Mouse (Mus musculus) lung, postnatal 0 days (tissue): ENCODE results near the gene Btrc. TPM values are rescaled to one million over a fixed set of nuclear protein-coding genes. Genes with fewer than 3 reads are reported as not detected.
"Not testable (repeated sequence)": the region's sequence is repeated elsewhere in the genome, so short reads cannot be mapped to it uniquely, and the experiment has no call there.

Experiments used
- ATAC-seq: fragments of 200-750 bp; cut with Nextera tagmentation; 2 replicates; pipeline ENCODE4 v1.8.0; 2017; ENCODE audit warnings: moderate library complexity
- DNase-seq: peaks from one replicate; pipeline ENCODE4 v3.0.0-alpha.2; 2016; ENCODE audit warnings: low spot score
- H3K27ac ChIP-seq: fragments of 300-500 bp; sonication (generic); 2 replicates; pipeline ENCODE4 v1.5.1; 2014; ENCODE audit warnings: antibody characterized with exemption, mild to moderate bottlenecking, low read length, mixed read lengths
- H3K27me3 ChIP-seq: fragments of 300-500 bp; sonication (generic); replicated peaks from 2 replicates; pipeline ENCODE4 v1.6.1; 2014; ENCODE audit warnings: low read length, mixed read lengths; ENCODE audit not compliant: insufficient read depth
- H3K36me3 ChIP-seq: fragments of 300-500 bp; sonication (generic); 2 replicates; pipeline ENCODE4 v1.6.1; 2014; ENCODE audit warnings: low read length, mixed read lengths; ENCODE audit not compliant: insufficient read depth
- H3K4me1 ChIP-seq: fragments of 300-500 bp; sonication (generic); 2 replicates; pipeline ENCODE4 v1.6.1; 2014; ENCODE audit warnings: antibody characterized with exemption, low read depth, low read length, mixed read lengths; ENCODE audit not compliant: insufficient read depth
- H3K4me2 ChIP-seq: fragments of 300-500 bp; sonication (generic); replicated peaks from 2 replicates; pipeline ENCODE4 v1.6.1; 2014; ENCODE audit warnings: low read depth, mild to moderate bottlenecking, low read length, moderate library complexity, mixed read lengths
- H3K4me3 ChIP-seq: fragments of 300-500 bp; sonication (generic); 2 replicates; pipeline ENCODE4 v1.5.1; 2014; ENCODE audit warnings: low read depth, low read length
- H3K9ac ChIP-seq: fragments of 300-500 bp; sonication (generic); replicated peaks from 2 replicates; pipeline ENCODE4 v1.6.1; 2014; ENCODE audit warnings: low read depth, mild to moderate bottlenecking
- H3K9me3 ChIP-seq: fragments of 300-500 bp; sonication (generic); 2 replicates; pipeline ENCODE4 v1.6.1; 2016; ENCODE audit warnings: low read length, mixed read lengths
- CTCF ChIP-seq: IDR thresholded peaks from 2 replicates; pipeline ENCODE4 v1.5.1; 2016; ENCODE audit warnings: antibody characterized with exemption, mild to moderate bottlenecking
- EP300 ChIP-seq: IDR thresholded peaks from 2 replicates; pipeline ENCODE4 v1.6.1; 2016; ENCODE audit warnings: antibody characterized with exemption, mild to moderate bottlenecking, control low read depth
- WGBS: fragments of 180-500 bp; shearing (Covaris S2); extraction: QIAGEN DNeasy Blood & Tissue Kit; methylation state at CpG from one replicate; pipeline ENCODE4 v1.1.7; 2014; 5-methylcytosine and 5-hydroxymethylcytosine counted together
- polyA plus RNA-seq: library from polyadenylated mRNA; unstranded; fragments of >200 nt; fragmentation: Nextera tagmentation; extraction: Ambion mirVana; gene quantifications from 2 replicates; pipeline ENCODE4 v1.2.1, GENCODE M21; 2015

Btrc gene
- polyA plus RNA-seq, 1 experiment from 2014 or later = 20.7 TPM

DNA sequence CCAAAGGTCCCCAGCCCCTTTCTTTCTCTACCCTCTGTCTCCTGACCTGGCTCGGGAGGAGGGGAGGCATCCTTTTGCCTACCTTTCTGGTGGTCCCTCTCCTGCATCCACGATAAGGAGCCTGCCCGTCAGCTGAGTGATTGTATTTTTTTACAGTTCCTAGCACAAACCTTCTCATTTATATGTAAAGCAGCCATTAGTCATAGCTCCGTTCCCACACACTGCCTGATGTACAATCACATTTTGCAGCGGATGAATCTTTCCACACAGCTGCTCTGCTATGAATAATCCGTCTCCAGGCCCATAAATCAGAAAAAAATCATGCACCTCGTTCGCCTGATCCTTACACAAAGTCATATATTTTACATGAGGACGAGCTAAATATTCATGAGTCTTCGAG lies 25.4 kb upstream of the Btrc start:
- ATAC-seq (no peak), DNase-seq (no peak)
- H3K9ac ChIP-seq = no peak overlapping the region
- no peaks in the 10 kb centered on the region for H3K27me3 ChIP-seq
- no peak overlapping the region for H3K27ac ChIP-seq
- H3K4me3 ChIP-seq = no peak overlapping the region
- H3K9me3 ChIP-seq = no peaks in the 10 kb centered on the region
- TF ChIP-seq CTCF = no peak
- TF ChIP-seq EP300 = no peak
- no peaks in the 10 kb centered on the region for H3K4me1 ChIP-seq
- WGBS = 61% methylated on average over 10 of the region's 10 CpGs
- no peaks in the 10 kb centered on the region for H3K36me3 ChIP-seq
- H3K4me2 ChIP-seq = no peak overlapping the region

DNA sequence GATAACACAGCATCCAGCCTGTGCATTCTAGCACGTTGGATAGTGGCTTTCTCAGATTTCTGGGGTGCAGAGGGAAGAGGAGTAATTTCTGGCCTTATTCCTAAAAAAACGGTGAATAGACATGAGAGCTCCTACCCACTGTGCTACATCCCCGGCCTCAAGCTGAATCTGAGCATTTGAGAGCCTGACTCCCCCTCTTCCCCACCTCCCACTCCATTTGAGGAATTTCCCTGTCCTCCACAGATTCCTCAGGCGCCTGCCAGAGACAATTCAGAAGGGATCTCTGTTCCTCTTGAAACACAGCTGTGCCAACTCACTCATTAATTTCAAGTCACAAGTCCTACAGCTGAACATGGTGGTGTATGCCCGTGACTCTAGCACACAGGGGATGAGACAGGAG lies 19.6 kb upstream of the Btrc start:
- H3K36me3 ChIP-seq = no peaks in the 10 kb centered on the region

DNA sequence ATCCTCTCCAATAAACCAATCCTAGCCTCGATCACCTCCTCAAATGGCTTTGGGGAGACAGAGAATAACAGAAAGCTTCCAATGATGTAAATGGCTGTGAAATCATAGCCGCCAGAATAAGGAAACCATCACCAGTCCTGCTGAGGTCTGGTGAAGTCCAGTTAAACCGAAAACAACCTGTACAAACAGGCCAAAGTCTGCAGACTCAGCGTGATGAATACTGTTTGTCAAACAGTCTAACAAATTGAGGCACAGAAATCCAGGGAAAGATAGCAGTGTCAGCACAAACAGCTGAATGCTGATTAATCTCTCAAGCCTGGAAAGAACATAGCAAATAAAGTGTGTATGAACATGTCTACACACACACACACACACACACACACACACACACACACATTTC lies 15.3 kb upstream of the Btrc start:
- no peak for DNase-seq
- no peaks in the 10 kb centered on the region for H3K4me1 ChIP-seq
- no peak overlapping the region for H3K27ac ChIP-seq
- no peak overlapping the region for H3K4me3 ChIP-seq
- no peak for ATAC-seq
- no peaks in the 10 kb centered on the region for H3K27me3 ChIP-seq
- 45% methylated on average over 4 of the region's 4 CpGs for WGBS
- no peaks in the 10 kb centered on the region for H3K9me3 ChIP-seq
- no peak overlapping the region for H3K9ac ChIP-seq
- no peak overlapping the region for H3K4me2 ChIP-seq
- TF ChIP-seq CTCF (no peak), EP300 (no peak)
- no peaks in the 10 kb centered on the region for H3K36me3 ChIP-seq

More for the DNA sequence above, 19.6 kb upstream of the Btrc start:
- H3K27me3 ChIP-seq = no peaks in the 10 kb centered on the region
- H3K9ac ChIP-seq = no peak overlapping the region
- no peak overlapping the region for H3K4me3 ChIP-seq
- ATAC-seq = no peak
- H3K4me1 ChIP-seq = no peaks in the 10 kb centered on the region
- 66% methylated on average over 5 of the region's 5 CpGs for WGBS
- DNase-seq = no peak
- no peaks in the 10 kb centered on the region for H3K9me3 ChIP-seq
- TF ChIP-seq CTCF = no peak
- TF ChIP-seq EP300 = no peak
- H3K27ac ChIP-seq = no peak overlapping the region
- H3K4me2 ChIP-seq = no peak overlapping the region

DNA sequence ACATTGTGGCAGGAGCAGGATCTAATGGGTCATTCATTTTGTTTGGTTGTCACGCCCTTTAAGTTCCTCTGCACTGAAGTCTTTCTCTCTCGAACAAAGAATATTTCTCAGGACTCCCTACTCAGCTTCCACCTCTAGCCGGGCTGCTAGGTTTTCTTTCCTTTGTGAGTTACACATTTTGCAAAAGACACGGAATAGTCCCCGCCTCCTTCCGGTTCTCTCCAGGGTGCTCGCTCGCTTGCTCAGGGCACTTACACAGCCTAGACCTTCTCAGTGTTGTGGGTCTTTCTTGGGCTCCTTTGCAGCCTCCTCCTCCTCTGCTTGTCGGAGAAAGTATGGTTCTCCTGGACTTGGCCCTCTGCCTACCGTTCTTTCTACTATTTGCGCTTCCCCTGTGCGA lies 13.1 kb upstream of the Btrc start:
- no peak for ATAC-seq
- DNase-seq = peak; percentile 8
- Histone ChIP-seq H3K27ac (no peak overlapping the region), H3K27me3 (no peaks in the 10 kb centered on the region), H3K9ac (no peak overlapping the region), H3K4me2 (no peak overlapping the region), H3K4me1 (no peaks in the 10 kb centered on the region), H3K4me3 (no peak overlapping the region), H3K36me3 (no peaks in the 10 kb centered on the region), H3K9me3 (no peaks in the 10 kb centered on the region)
- TF ChIP-seq EP300 (no peak), CTCF (no peak)
- WGBS = 55% methylated on average over 12 of the region's 12 CpGs

DNA sequence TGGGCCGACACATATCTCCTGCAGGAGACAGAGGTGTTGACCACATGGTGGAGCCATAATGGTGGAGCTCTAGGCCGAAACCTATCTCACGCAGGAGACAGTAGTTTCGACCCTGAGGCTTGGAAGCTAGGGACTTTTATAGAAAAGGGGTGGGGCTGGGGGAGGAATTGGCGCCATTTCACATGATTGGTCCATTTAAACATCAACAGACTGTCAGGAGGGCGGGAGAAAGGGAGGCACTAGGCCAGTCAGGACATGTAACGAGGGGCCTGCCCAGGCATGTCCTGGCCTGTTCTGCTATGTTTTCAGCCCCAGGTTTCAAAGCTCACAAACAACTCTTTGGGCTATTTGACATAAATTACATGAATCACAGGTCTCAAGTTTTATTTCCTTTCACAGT lies 10.8 kb upstream of the Btrc start:
- DNase-seq, H3K27ac ChIP-seq, H3K4me2 ChIP-seq, H3K27me3 ChIP-seq, H3K4me3 ChIP-seq, H3K9me3 ChIP-seq, H3K4me1 ChIP-seq, ATAC-seq, H3K9ac ChIP-seq, H3K36me3 ChIP-seq: not testable (repeated sequence)
- 89% methylated on average over 7 of the region's 7 CpGs for WGBS

DNA sequence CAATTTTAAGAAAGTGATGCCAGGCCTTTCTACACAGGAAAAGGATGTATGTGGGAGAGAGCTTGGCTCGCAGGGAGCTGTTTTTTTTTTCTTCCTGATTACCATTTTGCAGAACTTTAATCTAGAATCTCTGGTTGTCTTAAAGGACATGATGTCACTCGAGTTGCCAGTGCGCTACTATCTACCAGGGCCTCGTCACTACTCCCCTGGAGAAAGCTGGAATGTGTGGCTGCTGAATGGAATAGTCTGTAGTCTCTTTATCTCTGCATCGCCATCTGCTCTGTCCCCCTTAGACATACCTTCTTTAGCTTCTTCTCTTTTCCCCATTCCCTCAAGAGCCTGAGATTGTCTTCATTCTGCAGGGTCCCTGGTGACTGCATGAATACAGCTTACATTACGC lies 7.9 kb upstream of the Btrc start:
- Histone ChIP-seq H3K27me3 (no peaks in the 10 kb centered on the region), H3K4me2 (no peak overlapping the region), H3K4me3 (no peak overlapping the region), H3K9me3 (no peaks in the 10 kb centered on the region), H3K9ac (no peak overlapping the region), H3K36me3 (no peaks in the 10 kb centered on the region), H3K4me1 (no peaks in the 10 kb centered on the region), H3K27ac (no peak overlapping the region)
- TF ChIP-seq EP300 (no peak), CTCF (no peak)
- no peak for ATAC-seq
- peak; percentile 34 for DNase-seq
- 58% methylated on average over 6 of the region's 6 CpGs for WGBS

DNA sequence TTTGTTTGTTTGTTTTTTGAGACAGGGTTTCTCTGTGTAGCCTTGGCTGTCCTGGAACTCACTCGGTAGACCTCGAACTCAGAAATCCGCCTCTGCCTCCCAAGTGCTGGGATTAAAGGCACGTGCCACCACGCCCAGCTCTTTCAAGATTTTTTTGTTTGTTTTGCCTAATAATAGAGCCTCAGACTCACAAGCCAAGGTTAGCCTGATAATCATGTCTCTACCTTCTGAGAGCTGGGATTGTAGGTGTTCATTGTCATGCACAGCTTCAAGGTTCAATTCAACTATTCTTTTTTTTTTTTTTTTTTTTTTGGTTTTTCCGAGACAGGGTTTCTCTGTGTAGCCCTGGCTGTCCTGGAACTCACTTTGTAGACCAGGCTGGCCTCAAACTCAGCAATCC lies 6.7 kb upstream of the Btrc start:
- not testable (repeated sequence) for DNase-seq, H3K4me3 ChIP-seq, H3K36me3 ChIP-seq, H3K9ac ChIP-seq, H3K4me1 ChIP-seq, ATAC-seq, H3K4me2 ChIP-seq, H3K27me3 ChIP-seq, H3K9me3 ChIP-seq, H3K27ac ChIP-seq
- WGBS = 63% methylated on average over 6 of the region's 6 CpGs
